Mouse (Mus musculus): ENCODE measurements at regions not wholly inside any gene's neighbourhood (a gene's known extent, or its start where the extent isn't known, plus 50 kb on each side); places are given as distances from the start of the nearest gene placed in this dataset.

DNA sequence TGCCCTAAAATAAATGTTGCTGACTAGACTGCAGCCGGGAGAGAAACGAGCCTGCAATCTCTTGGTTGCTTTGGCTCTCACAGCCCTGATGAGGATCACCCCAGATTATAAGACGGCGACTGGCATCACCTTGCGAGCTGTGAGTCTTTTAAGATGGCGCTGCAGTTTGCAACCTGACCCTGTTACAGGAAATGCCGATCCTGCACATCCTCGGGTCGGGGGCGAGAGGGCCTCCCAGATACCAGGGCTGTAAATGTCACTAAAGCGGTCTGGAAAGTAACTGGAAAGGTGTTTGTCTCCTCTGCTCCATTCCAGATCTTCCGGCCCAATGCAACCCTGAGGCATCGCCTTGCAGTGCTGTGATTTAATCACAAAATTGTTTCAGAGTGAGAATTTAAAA, 53.4 kb downstream of the Cartpt start:
- Histone ChIP-seq H3K9ac (ENCODE audit: low read depth, low read length) (no peak overlapping the region), H3K9me3 (ENCODE audit: control insufficient read depth, low read length) (no peaks in the 10 kb centered on the region), H3K27ac (replicated peaks; ENCODE audit: low read depth, low read length) (no peak overlapping the region), H3K36me3 (ENCODE audit: control insufficient read depth, insufficient read depth, low read length) (no peaks in the 10 kb centered on the region), H3K4me1 (ENCODE audit: control insufficient read depth, insufficient read depth, low read length) (no peaks in the 10 kb centered on the region), H3K4me3 (ENCODE audit: low read depth, low read length) (no peak overlapping the region), H3K4me2 (ENCODE audit: low read depth, low read length) (0 out of 2 replicates have a peak overlapping the region, but pooled peaks have one; percentile 8), H3K27me3 (replicated peaks; ENCODE audit: control insufficient read depth, insufficient read depth, low read length) (no peaks in the 10 kb centered on the region)
- ATAC-seq (ENCODE audit: low read depth): no peak
- 24% methylated on average over 13 of the region's 13 CpGs for WGBS
- DNase-seq (ENCODE audit: low spot score): no peak

DNA sequence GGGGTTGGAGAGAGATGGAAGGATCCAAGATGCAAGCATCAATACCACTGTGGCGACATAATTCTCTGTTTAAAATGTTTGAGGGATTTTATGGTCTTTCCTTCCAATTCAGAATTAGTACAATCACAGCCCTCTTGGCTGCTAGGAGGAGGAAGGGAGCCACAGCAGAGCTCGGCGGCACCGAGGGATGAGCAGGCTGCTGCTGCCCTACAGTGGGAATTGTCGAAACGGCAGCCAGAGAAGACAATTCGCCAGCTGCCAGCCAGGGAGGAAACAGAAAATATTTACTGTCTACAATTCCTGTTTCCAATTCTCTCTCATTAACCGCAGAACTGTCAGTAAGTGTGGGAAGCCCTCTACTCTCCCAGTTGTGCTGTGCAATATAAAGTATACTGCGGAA, 58.3 kb downstream of the Cartpt start:
- Histone ChIP-seq H3K4me3 (ENCODE audit: low read depth, low read length) (no peak overlapping the region), H3K27me3 (replicated peaks; ENCODE audit: control insufficient read depth, insufficient read depth, low read length) (no peaks in the 10 kb centered on the region), H3K9me3 (ENCODE audit: control insufficient read depth, low read length) (no peaks in the 10 kb centered on the region), H3K9ac (ENCODE audit: low read depth, low read length) (no peak overlapping the region), H3K27ac (replicated peaks; ENCODE audit: low read depth, low read length) (no peak overlapping the region), H3K4me1 (ENCODE audit: control insufficient read depth, insufficient read depth, low read length) (no peaks in the 10 kb centered on the region), H3K36me3 (ENCODE audit: control insufficient read depth, insufficient read depth, low read length) (no peaks in the 10 kb centered on the region), H3K4me2 (ENCODE audit: low read depth, low read length) (no peak overlapping the region)
- peak; percentile 84 for DNase-seq (ENCODE audit: low spot score)
- 29% methylated on average over 9 of the region's 9 CpGs for whole genome bisulfite sequencing
- ATAC-seq (ENCODE audit: low read depth): peak; percentile 74

DNA sequence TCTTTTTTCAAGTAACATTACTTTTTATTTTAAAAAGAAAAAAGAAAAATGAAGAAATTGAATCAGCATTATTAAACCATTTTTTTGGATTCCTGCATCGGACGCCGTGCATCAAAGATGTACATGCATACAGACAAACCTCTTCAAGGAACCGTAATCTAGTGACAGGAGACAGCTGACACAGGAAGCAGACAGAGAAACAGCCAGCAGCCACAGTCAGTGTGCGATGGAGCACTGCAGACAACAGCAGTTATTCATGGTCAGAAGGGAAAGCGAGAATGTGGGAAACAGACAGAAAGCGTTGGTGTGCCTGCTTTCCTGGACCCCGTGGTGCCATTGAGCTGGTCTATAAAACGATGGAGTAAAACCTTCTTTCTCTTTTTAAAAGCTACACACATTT, 61.4 kb downstream of the Cartpt start:
- Histone ChIP-seq H3K4me2 (ENCODE audit: low read depth, low read length) (no peak overlapping the region), H3K4me1 (ENCODE audit: control insufficient read depth, insufficient read depth, low read length) (no peaks in the 10 kb centered on the region), H3K4me3 (ENCODE audit: low read depth, low read length) (no peak overlapping the region), H3K27me3 (replicated peaks; ENCODE audit: control insufficient read depth, insufficient read depth, low read length) (no peaks in the 10 kb centered on the region), H3K27ac (replicated peaks; ENCODE audit: low read depth, low read length) (no peak overlapping the region; the same call in 1 of the 2 replicates), H3K36me3 (ENCODE audit: control insufficient read depth, insufficient read depth, low read length) (no peaks in the 10 kb centered on the region), H3K9ac (ENCODE audit: low read depth, low read length) (no peak overlapping the region), H3K9me3 (ENCODE audit: control insufficient read depth, low read length) (0 out of 2 replicates have a peak, but pooled peaks cover 3% of the 10 kb centered on the region)
- 53% methylated on average over 9 of the region's 9 CpGs for WGBS
- no peak for DNase-seq (ENCODE audit: low spot score)
- no peak for ATAC-seq (ENCODE audit: low read depth)

DNA sequence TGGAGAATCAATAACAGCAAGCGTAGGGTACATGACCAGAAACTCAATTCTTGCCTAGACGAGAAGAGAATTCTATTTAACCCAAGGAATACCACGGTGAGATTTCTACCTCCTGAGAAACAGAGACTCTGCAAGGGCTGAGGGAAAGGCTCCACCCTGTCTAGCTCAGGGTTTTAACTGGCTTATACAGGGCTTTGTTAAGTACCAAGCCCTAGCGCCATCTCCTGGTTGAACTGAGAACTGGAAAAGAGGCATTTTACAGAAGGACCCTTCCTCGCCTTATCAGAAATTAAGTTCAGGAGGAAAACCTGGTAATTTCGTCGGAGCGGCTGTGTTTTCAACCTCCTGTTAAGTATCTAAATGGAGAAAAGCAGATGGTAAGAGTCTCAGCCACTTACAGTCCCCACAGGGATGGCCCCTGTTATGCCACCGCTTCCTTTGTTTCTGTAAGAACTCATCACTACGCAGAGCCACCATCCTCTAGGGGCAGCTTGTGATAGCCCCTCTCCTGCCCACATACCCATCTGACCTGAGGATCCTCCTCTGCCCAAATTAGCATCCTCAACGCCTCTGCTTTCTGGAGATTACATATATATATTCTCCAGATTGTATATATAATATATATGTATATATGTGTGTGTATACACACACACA, 63.0 kb downstream of the Cartpt start:
- peak; percentile 91 for ATAC-seq (ENCODE audit: low read depth)
- peak; percentile 93 for DNase-seq (ENCODE audit: low spot score)
- 39% methylated on average over 11 of the region's 11 CpGs for WGBS

GRCm38 (mm10) chr13:99837180-99837579, 63.7 kb downstream of the Cartpt start:
- H3K4me1 ChIP-seq (ENCODE audit: control insufficient read depth, insufficient read depth, low read length): no peaks in the 10 kb centered on the region
- no peak overlapping the region for H3K4me2 ChIP-seq (ENCODE audit: low read depth, low read length)
- H3K36me3 ChIP-seq (ENCODE audit: control insufficient read depth, insufficient read depth, low read length): no peaks in the 10 kb centered on the region
- no peaks in the 10 kb centered on the region for H3K27me3 ChIP-seq (replicated peaks; ENCODE audit: control insufficient read depth, insufficient read depth, low read length)
- no peak overlapping the region for H3K4me3 ChIP-seq (ENCODE audit: low read depth, low read length)
- H3K9ac ChIP-seq (ENCODE audit: low read depth, low read length): no peak overlapping the region
- no peak for DNase-seq (ENCODE audit: low spot score)
- H3K9me3 ChIP-seq (ENCODE audit: control insufficient read depth, low read length): peaks cover 17% of the 10 kb centered on the region
- H3K27ac ChIP-seq (replicated peaks; ENCODE audit: low read depth, low read length): no peak overlapping the region
- no peak for ATAC-seq (ENCODE audit: low read depth)
- 79% methylated on average over 6 of the region's 6 CpGs for WGBS

More for the DNA sequence above, 63.0 kb downstream of the Cartpt start:
- Histone ChIP-seq H3K4me3 (ENCODE audit: low read depth, low read length) (no peak overlapping the region), H3K9me3 (ENCODE audit: control insufficient read depth, low read length) (peaks cover 17% of the 10 kb centered on the region), H3K27ac (replicated peaks; ENCODE audit: low read depth, low read length) (no peak overlapping the region), H3K4me1 (ENCODE audit: control insufficient read depth, insufficient read depth, low read length) (no peaks in the 10 kb centered on the region), H3K9ac (ENCODE audit: low read depth, low read length) (no peak overlapping the region), H3K4me2 (ENCODE audit: low read depth, low read length) (no peak overlapping the region), H3K27me3 (replicated peaks; ENCODE audit: control insufficient read depth, insufficient read depth, low read length) (no peaks in the 10 kb centered on the region), H3K36me3 (ENCODE audit: control insufficient read depth, insufficient read depth, low read length) (no peaks in the 10 kb centered on the region)

DNA sequence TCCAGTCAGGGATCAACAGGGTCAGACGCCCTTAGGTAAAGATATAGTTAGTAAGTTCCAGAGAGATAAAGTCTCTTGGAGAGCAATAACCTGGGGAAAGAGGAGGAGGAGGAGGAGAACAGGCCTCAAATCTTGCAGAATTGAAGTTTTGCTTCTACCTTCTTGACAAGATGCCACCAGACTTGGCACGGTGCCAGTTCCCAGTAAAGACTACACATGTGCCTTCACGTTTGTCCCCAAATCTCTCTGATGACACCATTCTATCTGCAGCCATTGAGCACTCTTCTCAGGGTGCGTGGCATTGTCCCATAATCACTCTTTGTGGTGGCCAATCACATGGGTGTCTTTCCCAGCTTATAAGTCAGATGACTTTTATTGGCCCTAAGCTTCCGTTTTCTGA, 64.3 kb downstream of the Cartpt start:
- Histone ChIP-seq H3K4me3 (ENCODE audit: low read depth, low read length) (no peak overlapping the region), H3K27me3 (replicated peaks; ENCODE audit: control insufficient read depth, insufficient read depth, low read length) (no peaks in the 10 kb centered on the region), H3K36me3 (ENCODE audit: control insufficient read depth, insufficient read depth, low read length) (no peaks in the 10 kb centered on the region), H3K4me1 (ENCODE audit: control insufficient read depth, insufficient read depth, low read length) (no peaks in the 10 kb centered on the region), H3K9ac (ENCODE audit: low read depth, low read length) (no peak overlapping the region), H3K9me3 (ENCODE audit: control insufficient read depth, low read length) (peaks cover 17% of the 10 kb centered on the region), H3K4me2 (ENCODE audit: low read depth, low read length) (no peak overlapping the region), H3K27ac (replicated peaks; ENCODE audit: low read depth, low read length) (no peak overlapping the region)
- DNase-seq (ENCODE audit: low spot score): no peak
- WGBS: 79% methylated on average over 5 of the region's 5 CpGs
- no peak for ATAC-seq (ENCODE audit: low read depth)

DNA sequence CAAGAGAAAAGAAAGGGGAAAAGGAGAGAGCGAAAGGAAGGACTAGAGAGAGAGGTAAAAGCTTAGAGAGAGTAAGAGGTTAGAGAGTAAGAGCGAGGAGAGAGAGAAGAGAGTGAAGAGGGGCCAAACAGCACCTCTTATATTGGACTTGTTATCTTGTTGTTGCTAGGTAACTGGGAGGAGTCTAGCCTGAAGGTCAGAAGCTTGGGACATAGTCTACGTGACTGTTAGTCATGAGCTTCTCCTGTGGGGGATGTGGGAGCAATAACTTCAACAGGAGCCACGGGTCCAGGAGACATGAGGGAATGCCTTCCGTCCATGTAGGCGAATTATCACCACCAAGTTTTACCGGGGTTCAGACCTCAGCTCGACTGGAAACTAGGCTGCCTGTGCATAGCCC, 65.4 kb downstream of the Cartpt start:
- 94% methylated on average over 8 of the region's 8 CpGs for WGBS
- H3K9me3 ChIP-seq (ENCODE audit: control insufficient read depth, low read length): peaks cover 17% of the 10 kb centered on the region
- no peak overlapping the region for H3K4me2 ChIP-seq (ENCODE audit: low read depth, low read length)
- DNase-seq (ENCODE audit: low spot score) (no peak), ATAC-seq (ENCODE audit: low read depth) (no peak)
- H3K9ac ChIP-seq (ENCODE audit: low read depth, low read length): no peak overlapping the region
- no peak overlapping the region for H3K4me3 ChIP-seq (ENCODE audit: low read depth, low read length)
- no peaks in the 10 kb centered on the region for H3K27me3 ChIP-seq (replicated peaks; ENCODE audit: control insufficient read depth, insufficient read depth, low read length)
- H3K36me3 ChIP-seq (ENCODE audit: control insufficient read depth, insufficient read depth, low read length): no peaks in the 10 kb centered on the region
- no peak overlapping the region for H3K27ac ChIP-seq (replicated peaks; ENCODE audit: low read depth, low read length)
- no peaks in the 10 kb centered on the region for H3K4me1 ChIP-seq (ENCODE audit: control insufficient read depth, insufficient read depth, low read length)

GRCm38 (mm10) chr13:99830080-99830724, 70.7 kb downstream of the Cartpt start:
- ATAC-seq (ENCODE audit: low read depth): no peak
- Histone ChIP-seq H3K9me3 (ENCODE audit: control insufficient read depth, low read length) (peaks cover 17% of the 10 kb centered on the region), H3K36me3 (ENCODE audit: control insufficient read depth, insufficient read depth, low read length) (no peaks in the 10 kb centered on the region), H3K9ac (ENCODE audit: low read depth, low read length) (no peak overlapping the region), H3K27me3 (replicated peaks; ENCODE audit: control insufficient read depth, insufficient read depth, low read length) (no peaks in the 10 kb centered on the region), H3K27ac (replicated peaks; ENCODE audit: low read depth, low read length) (no peak overlapping the region), H3K4me3 (ENCODE audit: low read depth, low read length) (no peak overlapping the region), H3K4me1 (ENCODE audit: control insufficient read depth, insufficient read depth, low read length) (no peaks in the 10 kb centered on the region), H3K4me2 (ENCODE audit: low read depth, low read length) (no peak overlapping the region)
- 84% methylated on average over 7 of the region's 7 CpGs for WGBS
- DNase-seq (ENCODE audit: low spot score): no peak

GRCm38 (mm10) chr13:99827573-99827972, 73.3 kb downstream of the Cartpt start:
- ATAC-seq (ENCODE audit: low read depth): no peak
- 76% methylated on average over 7 of the region's 7 CpGs for WGBS
- H3K4me1 ChIP-seq (ENCODE audit: control insufficient read depth, insufficient read depth, low read length): no peaks in the 10 kb centered on the region

More at GRCm38 (mm10) chr13:99827573-99827972, 73.3 kb downstream of the Cartpt start:
- Histone ChIP-seq H3K36me3 (ENCODE audit: control insufficient read depth, insufficient read depth, low read length) (no peaks in the 10 kb centered on the region), H3K4me3 (ENCODE audit: low read depth, low read length) (no peak overlapping the region), H3K9me3 (ENCODE audit: control insufficient read depth, low read length) (no peaks in the 10 kb centered on the region), H3K27ac (replicated peaks; ENCODE audit: low read depth, low read length) (no peak overlapping the region), H3K9ac (ENCODE audit: low read depth, low read length) (no peak overlapping the region), H3K27me3 (replicated peaks; ENCODE audit: control insufficient read depth, insufficient read depth, low read length) (no peaks in the 10 kb centered on the region), H3K4me2 (ENCODE audit: low read depth, low read length) (no peak overlapping the region)
- DNase-seq (ENCODE audit: low spot score): no peak

Data from embryonic facial prominence, embryonic 14.5 days (tissue).